8 mouse cellular contexts compared by ENCODE assay signal in genomic region chr5:74677399-74678338, GRCm38 (mm10). TPM values are rescaled to one million over a fixed set of nuclear protein-coding genes. Genes with fewer than 3 reads are reported as not detected.
DNase-seq lines count a peak whose midpoint lies in the region; ATAC-seq lines count a peak whose summit lies in the region.

No protein-coding gene starts in this region.

- H3K4me2 ChIP-seq in hindbrain, embryonic 13.5 days, result peak overlapping the region; percentile 45
- H3K4me2 ChIP-seq in forebrain, embryonic 14.5 days (ENCODE audit: low read length), result peak overlapping the region; percentile 36

- peak overlapping the region; percentile 25 for H3K4me3 ChIP-seq in hindbrain, embryonic 13.5 days
- no peak overlapping the region for H3K4me3 ChIP-seq in hindbrain, embryonic 10.5 days
- H3K4me3 ChIP-seq in forebrain, embryonic 14.5 days (ENCODE audit: low read depth, low read length), result peak overlapping the region; percentile 15

- WGBS in hindbrain, embryonic 13.5 days, result 60% methylated on average over 19 of the region's 19 CpGs
- WGBS in hindbrain, embryonic 10.5 days, result 78% methylated on average over 19 of the region's 19 CpGs
- 47% methylated on average over 19 of the region's 19 CpGs for WGBS in forebrain, embryonic 14.5 days

- no peaks in the 10 kb centered on the region for H3K9me3 ChIP-seq in hindbrain, embryonic 13.5 days
- no peaks in the 10 kb centered on the region for H3K9me3 ChIP-seq in hindbrain, embryonic 10.5 days
- no peaks in the 10 kb centered on the region for H3K9me3 ChIP-seq in forebrain, embryonic 14.5 days (replicated peaks; ENCODE audit: control insufficient read depth, low read length)

- peaks cover 16% of the 10 kb centered on the region for H3K4me1 ChIP-seq in hindbrain, embryonic 13.5 days (replicated peaks)
- H3K4me1 ChIP-seq in hindbrain, embryonic 10.5 days (replicated peaks), result peaks cover 5% of the 10 kb centered on the region; the same call in 1 of the 2 replicates
- no peaks in the 10 kb centered on the region; the same call in 1 of the 2 replicates for H3K4me1 ChIP-seq in forebrain, embryonic 14.5 days (ENCODE audit: control insufficient read depth, insufficient read depth, low read length)

- no peaks in the 10 kb centered on the region for H3K36me3 ChIP-seq in hindbrain, embryonic 13.5 days
- H3K36me3 ChIP-seq in hindbrain, embryonic 10.5 days, result no peaks in the 10 kb centered on the region
- no peaks in the 10 kb centered on the region for H3K36me3 ChIP-seq in forebrain, embryonic 14.5 days (ENCODE audit: control insufficient read depth, insufficient read depth, low read length)

- H3K27me3 ChIP-seq in hindbrain, embryonic 13.5 days, result no peaks in the 10 kb centered on the region
- no peaks in the 10 kb centered on the region for H3K27me3 ChIP-seq in hindbrain, embryonic 10.5 days (ENCODE audit: insufficient read depth, poor library complexity, severe bottlenecking)
- no peaks in the 10 kb centered on the region for H3K27me3 ChIP-seq in forebrain, embryonic 14.5 days (replicated peaks; ENCODE audit: control insufficient read depth, insufficient read depth, low read length)

- DNase-seq in hindbrain, embryonic 10.5 days (ENCODE audit: low spot score), result no peak
- peak; percentile 65 for DNase-seq in forebrain, embryonic 14.5 days (ENCODE audit: low spot score)
- DNase-seq in layer of hippocampus, postnatal 10 days (ENCODE audit: low spot score in 2 of 2), result peak; percentile 67 to 73
- peak; percentile 24 for DNase-seq in retina, embryonic 14.5 days (ENCODE audit: low spot score)
- DNase-seq in spleen, postnatal 14 days (ENCODE audit: low spot score in 2 of 2), result no peak
- DNase-seq in spleen, postnatal 4 days (ENCODE audit: low spot score in 2 of 2), result no peak
- DNase-seq in urinary bladder, postnatal 10 days (ENCODE audit: low spot score), result no peak

- H3K27ac ChIP-seq in hindbrain, embryonic 13.5 days, result peak overlapping the region; percentile 76
- no peak overlapping the region for H3K27ac ChIP-seq in hindbrain, embryonic 10.5 days
- H3K27ac ChIP-seq in forebrain, embryonic 14.5 days (ENCODE audit: low read depth, low read length), result peak overlapping the region; percentile 44; the same call in 1 of the 2 replicates

- peak; percentile 96 for ATAC-seq in hindbrain, embryonic 13.5 days (ENCODE audit: low FRiP score)
- peak; percentile 96 for ATAC-seq in forebrain, embryonic 14.5 days

- H3K9ac ChIP-seq in hindbrain, embryonic 13.5 days, result peak overlapping the region; percentile 60
- peak overlapping the region; percentile 45 for H3K9ac ChIP-seq in forebrain, embryonic 14.5 days (ENCODE audit: low read length)

RNA-seq across cellular contexts. Expression of gene Lnx1, which starts 25.0 kb away (rescaled TPM):
- 3.0 and 3.3 TPM in 2 replicates for polyA plus RNA-seq in hindbrain, embryonic 13.5 days (2015; fragmentation: Nextera tagmentation; extraction: Ambion mirVana)
- 0.72 and 0.95 TPM in 2 replicates for polyA plus RNA-seq in hindbrain, embryonic 10.5 days (2016; fragmentation: Nextera tagmentation; extraction: Ambion mirVana)
- 2.8 and 3.6 TPM in 2 replicates for polyA plus RNA-seq in forebrain, embryonic 14.5 days (2014; fragmentation: Nextera tagmentation; extraction: Ambion mirVana)
- total RNA-seq in layer of hippocampus, postnatal 10 days (2021), result 10 to 100 TPM; 19.3 to 22.3 TPM

Comparison
In these comparisons a context has a peak if more than half of its experiments do, and no peak if none do; other contexts are left out.
1. DNase-seq: peak in forebrain, embryonic 14.5 days (single experiment), layer of hippocampus, postnatal 10 days (2 of 2) and retina, embryonic 14.5 days (single experiment); none in hindbrain, embryonic 10.5 days (single experiment), spleen, postnatal 14 days (0 of 2), spleen, postnatal 4 days (0 of 2) and urinary bladder, postnatal 10 days (single experiment).